Mouse (Mus musculus): ENCODE data around the gene Rtcb.

The Rtcb gene

GRCm38 (mm10) chr10:85957464-85957950, at the start of gene Rtcb:
Gene Rtcb (minus strand): TSS chr10:85957823.
- peak; percentile 97 for DNase-seq

- DNase-seq = no peak
Measured at GRCm38 (mm10) chr10:86006455-86006854, 48.8 kb upstream of the Rtcb start.

- DNase-seq = no peak
Measured at GRCm38 (mm10) chr10:86000447-86000846, 42.8 kb upstream of the Rtcb start.

DNA sequence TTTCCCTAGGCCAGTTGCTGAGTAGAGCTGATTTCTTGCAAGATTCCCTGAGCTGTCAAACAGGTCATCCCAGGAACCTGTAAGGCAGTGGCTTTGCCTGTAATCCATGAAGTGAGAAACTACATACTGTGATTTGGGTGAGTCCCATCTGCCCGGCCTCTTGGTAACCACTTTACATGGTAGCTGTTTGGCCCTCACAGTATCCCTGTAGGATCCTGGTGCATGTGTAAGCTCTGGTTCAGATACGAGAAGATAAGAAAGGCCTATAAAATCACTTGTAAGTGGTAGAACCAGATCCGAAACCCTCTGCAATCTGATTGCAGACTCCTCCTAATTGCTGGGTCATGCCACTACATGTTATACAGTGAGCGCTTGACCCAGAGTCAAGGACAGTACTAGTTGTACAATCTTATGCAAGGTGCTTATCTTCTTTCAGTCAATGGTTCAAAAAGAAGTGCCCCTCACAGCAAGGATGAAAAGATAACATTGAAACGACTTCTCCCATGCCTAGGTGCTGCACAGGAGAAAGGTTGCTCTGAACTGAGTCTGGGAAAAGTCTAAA, 37.0 kb upstream of the Rtcb start:
- DNase-seq = no peak

- DNase-seq = no peak
Measured at GRCm38 (mm10) chr10:85993836-85994235, 36.2 kb upstream of the Rtcb start.

- DNase-seq = no peak
Measured at GRCm38 (mm10) chr10:85992412-85992811, 34.8 kb upstream of the Rtcb start.

- no peak for DNase-seq
Measured at GRCm38 (mm10) chr10:85989412-85990115, 31.9 kb upstream of the Rtcb start.

DNA sequence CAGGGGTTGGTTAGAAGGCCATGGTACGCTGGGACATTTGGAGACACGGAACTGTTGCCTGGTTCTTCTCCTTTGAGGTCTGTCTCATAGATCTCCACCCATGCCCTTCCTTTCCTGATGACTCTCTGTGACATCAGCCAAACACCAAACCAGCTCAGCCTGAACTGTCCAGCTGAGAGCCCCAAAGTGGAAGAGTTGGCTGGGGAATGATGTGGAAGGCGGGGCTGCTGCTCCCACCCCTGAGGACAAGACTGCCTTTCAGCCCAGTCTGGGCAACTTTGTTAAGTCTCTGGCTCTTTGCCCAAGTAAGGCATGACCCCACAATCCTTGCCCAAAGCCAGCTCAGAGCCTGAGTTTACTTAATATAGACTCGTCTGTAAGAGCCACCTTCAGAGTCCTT, 15.3 kb upstream of the Rtcb start:
- no peak for DNase-seq

DNA sequence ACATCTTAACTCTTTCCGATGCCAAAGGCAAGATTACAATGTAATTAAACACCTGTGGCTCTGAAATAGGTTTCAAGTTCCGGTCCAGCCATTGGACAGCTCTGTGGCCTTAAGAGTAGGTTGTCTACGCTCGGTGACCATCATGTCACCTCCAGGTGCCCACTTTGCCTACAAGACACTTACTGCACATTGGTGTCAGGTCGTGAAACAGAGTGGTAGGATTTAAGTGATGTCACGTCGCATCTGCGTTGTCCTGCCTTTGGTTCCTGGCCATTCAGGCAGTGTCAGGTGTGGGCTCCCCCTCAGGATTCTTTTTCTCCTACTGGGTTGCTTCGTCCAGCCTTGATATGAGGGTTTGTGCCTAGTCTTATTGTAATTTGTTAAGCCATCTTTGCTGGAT, 14.2 kb upstream of the Rtcb start:
- no peak for DNase-seq

- DNase-seq = no peak
Measured at GRCm38 (mm10) chr10:85969894-85970620, 12.4 kb upstream of the Rtcb start.

- DNase-seq = no peak
Measured at GRCm38 (mm10) chr10:85968731-85969130, 11.1 kb upstream of the Rtcb start.

DNA sequence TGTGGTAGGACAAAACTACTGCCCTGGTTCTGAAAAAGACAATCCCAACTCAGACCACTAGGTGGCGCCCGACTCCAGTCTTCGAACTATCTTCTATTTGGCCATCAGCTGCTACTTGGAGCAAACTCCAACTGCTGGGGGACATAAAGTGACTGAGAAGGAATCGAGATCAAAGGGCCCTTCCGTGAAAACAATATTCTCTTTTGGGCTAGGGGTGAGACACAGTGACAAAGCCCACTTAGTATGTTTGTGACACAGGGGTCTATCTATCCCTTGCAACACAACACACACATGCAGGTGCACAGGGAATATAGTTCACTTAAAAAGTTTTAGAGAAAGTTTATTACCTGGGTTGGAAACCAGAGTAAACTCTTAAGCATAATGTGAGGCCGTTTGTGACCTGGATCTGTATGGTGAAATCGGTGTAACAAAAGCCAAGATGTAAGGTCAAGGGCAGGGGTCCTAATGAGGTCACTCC, 10.6 kb upstream of the Rtcb start:
- DNase-seq = peak; percentile 73

DNA sequence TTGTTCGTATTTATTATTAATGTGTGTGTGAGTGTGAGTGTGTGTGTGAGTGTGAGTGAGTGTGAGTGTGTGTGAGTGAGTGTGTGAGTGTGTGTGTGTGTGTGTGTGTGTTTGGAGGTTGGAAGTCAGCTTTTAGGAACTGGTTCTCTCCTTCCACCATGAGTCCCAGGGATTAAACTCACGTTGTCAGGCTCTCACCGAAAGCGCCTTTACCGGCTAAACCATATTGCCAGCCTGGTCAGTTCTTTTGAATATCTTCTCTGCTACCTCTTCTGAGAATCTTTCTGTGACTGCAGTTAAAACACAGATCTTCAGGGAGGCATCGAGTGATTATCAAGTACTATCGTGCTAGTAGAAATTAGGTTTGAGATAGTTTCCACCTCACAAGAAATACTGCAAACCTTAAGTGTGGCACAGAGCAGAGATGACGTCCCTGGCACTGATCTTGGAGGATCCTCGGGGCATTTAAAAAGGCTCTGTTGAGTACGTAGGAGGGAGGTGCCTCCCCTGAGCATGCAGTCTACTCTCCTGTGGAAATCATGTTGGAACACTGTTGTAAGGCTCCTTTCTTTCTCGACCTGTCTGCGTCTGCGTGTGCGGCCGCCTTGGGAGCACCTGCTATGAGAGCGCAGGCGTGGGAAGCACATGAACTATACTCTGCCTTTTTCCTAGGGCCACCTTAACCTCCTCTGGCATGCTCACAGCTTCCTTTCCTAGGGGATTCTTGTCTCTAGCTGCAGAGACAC, 10.0 kb upstream of the Rtcb start:
- DNase-seq = no peak

DNA sequence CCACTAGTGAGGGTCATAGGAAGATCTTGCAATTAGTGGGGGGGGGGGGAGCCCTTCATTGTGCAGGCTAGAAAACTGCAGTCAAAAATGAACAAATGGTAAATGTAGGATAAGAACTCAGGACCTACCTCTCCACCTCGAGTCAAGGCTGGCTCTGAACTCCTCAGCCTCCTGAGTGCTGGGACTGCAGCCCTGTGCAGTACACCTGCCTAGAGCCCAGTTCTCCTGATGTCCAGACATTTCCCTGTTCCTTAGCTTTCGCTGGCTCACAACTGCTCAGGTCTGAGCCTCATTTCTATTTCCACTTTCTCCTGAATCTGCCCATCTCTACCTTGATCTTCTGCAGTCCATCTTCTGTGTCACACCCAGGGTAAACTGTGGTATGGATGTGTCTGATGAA, 8.9 kb upstream of the Rtcb start:
- no peak for DNase-seq

GRCm38 (mm10) chr10:85964316-85964715, 6.7 kb upstream of the Rtcb start:
- no peak for DNase-seq

GRCm38 (mm10) chr10:85962897-85963296, 5.3 kb upstream of the Rtcb start:
- no peak for DNase-seq

DNA sequence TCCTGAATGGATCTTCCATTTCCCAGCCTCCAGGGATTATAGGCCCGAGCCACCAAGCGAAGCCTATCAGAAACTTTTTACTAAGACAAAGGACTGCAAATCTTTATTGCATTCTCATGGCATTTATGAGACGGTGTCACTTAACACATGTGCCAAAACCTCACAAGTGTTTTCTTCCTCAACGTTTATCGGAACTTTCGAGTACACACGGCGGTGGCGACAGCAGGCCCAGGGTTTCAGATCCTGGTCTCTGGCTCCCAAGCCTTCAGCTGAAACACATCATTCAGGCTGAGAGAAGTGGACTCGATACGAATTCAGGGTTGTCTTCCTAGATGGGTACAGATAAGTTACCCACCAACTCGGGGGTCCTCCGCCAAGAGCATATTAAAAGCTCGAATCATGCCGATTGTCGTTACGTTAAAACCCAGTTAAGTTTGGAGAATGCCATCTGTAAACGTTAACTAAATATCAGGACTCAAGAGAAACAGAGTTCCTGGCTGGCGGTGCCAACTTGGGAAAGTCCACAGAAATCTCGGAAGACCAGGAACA, 678 bp downstream of the Rtcb start:
- DNase-seq = no peak

DNA sequence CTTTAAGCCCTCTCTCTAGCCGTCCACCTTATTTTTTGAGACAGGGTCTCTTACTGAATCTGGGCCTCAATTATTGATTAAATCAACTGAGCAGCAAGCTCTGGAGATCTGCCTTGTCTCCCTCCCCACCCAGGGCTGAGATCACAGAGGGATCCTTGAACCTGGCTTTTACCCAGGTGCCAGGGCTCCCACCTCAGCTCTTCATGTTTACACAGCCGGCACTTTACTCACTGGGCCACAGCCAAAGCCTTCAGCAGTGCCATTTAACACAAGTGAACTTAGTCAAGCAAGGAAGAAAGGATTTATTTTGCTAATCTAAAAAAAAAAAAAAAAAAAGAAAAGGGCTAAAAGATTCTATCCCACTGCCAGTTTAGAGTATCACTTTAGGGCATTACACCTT, 3.2 kb downstream of the Rtcb start:
- DNase-seq = no peak

- no peak for DNase-seq
Measured at GRCm38 (mm10) chr10:85953401-85953800, 4.2 kb downstream of the Rtcb start.

DNA sequence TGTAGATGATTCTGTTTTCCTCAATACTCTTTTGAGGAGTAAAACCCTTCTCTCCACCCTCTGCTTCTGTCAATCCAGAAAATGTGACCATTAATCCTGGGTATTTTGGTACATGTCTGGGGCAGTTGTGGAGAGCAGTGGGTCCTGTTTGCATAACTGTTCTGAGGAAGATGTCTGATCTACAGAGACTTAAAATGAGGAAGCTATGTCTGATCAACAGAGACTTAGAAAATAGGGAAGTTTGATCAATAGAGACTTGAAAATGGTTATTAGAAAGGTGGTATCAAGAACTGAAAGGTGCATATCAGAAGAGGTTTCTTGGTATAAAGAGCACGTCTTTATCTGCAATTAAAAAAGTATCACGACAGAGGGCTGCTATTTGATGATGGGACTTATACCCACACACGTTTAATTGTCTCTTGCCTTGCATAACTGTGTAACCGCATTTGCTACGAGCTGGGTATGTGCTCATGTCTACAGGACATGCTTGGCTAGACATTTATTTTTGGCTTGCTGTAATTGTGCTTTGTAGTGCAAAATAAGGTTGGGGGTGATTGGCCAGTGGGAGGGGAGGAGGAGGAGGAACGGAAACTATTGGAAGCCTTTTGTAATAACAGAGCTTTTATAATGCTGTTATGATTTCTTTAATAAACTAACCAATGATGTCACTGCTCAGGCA, 5.7 kb downstream of the Rtcb start:
- no peak for DNase-seq

GRCm38 (mm10) chr10:85948483-85949196, 9.0 kb downstream of the Rtcb start:
- no peak for DNase-seq

All from thymus, postnatal 25 days (tissue).